Mouse (Mus musculus) limb, embryonic 10.5 days (tissue): ENCODE results near the gene Sfxn2. TPM values are rescaled to one million over a fixed set of nuclear protein-coding genes. Genes with fewer than 3 reads are reported as not detected.

Source experiments
- DNase-seq: peaks from one replicate; pipeline ENCODE4 v3.0.0-alpha.2; 2017; ENCODE audit warnings: low spot score
- H3K27ac ChIP-seq: fragments of 300-500 bp; sonication (generic); 2 replicates; pipeline ENCODE4 v1.5.1; 2016; ENCODE audit warnings: mild to moderate bottlenecking
- H3K27me3 ChIP-seq: fragments of 300-500 bp; sonication (generic); 2 replicates; pipeline ENCODE4 v1.6.1; 2016; ENCODE audit warnings: low read depth, mild to moderate bottlenecking; ENCODE audit not compliant: poor library complexity, severe bottlenecking
- H3K36me3 ChIP-seq: fragments of 300-500 bp; sonication (generic); 2 replicates; pipeline ENCODE4 v1.6.1; 2016; ENCODE audit warnings: mild to moderate bottlenecking, moderate library complexity
- H3K4me1 ChIP-seq: fragments of 300-500 bp; sonication (generic); 2 replicates; pipeline ENCODE4 v1.6.1; 2016
- H3K4me3 ChIP-seq: fragments of 300-500 bp; sonication (generic); 2 replicates; pipeline ENCODE4 v1.5.1; 2016; ENCODE audit warnings: mild to moderate bottlenecking, moderate library complexity
- H3K9me3 ChIP-seq: fragments of 300-500 bp; sonication (generic); replicated peaks from 2 replicates; pipeline ENCODE4 v1.6.1; 2016; ENCODE audit warnings: mild to moderate bottlenecking
- WGBS: fragments of 180-500 bp; shearing (Covaris S2); methylation state at CpG from one replicate; pipeline ENCODE4 v1.1.7; 2016; 5-methylcytosine and 5-hydroxymethylcytosine counted together
- polyA plus RNA-seq: library from polyadenylated mRNA; unstranded; fragments of >200 nt; fragmentation: Nextera tagmentation; extraction: Ambion mirVana; gene quantifications from 2 replicates; pipeline ENCODE4 v1.2.1, GENCODE M21; 2016

Sfxn2 gene
- polyA plus RNA-seq, 1 experiment from 2014 or later = 21.7 TPM

GRCm38 (mm10) chr19:46531071-46532030 lies 41.8 kb upstream of the Sfxn2 start:
- Histone ChIP-seq H3K4me3 (peak overlapping the region; percentile 7; the same call in 1 of the 2 replicates), H3K9me3 (no peaks in the 10 kb centered on the region), H3K27me3 (0 out of 2 replicates have a peak, but pooled peaks cover 5% of the 10 kb centered on the region), H3K36me3 (peaks cover 11% of the 10 kb centered on the region), H3K27ac (no peak overlapping the region), H3K4me1 (peaks cover 84% of the 10 kb centered on the region)
- 10% methylated on average over 16 of the region's 16 CpGs for WGBS
- peak; percentile 53 for DNase-seq

GRCm38 (mm10) chr19:46532031-46532688 lies 41.0 kb upstream of the Sfxn2 start:
- 18% methylated on average over 10 of the region's 10 CpGs for WGBS
- peak overlapping the region; percentile 50 for H3K27ac ChIP-seq
- H3K36me3 ChIP-seq = peaks cover 16% of the 10 kb centered on the region
- 0 out of 2 replicates have a peak, but pooled peaks cover 4% of the 10 kb centered on the region for H3K27me3 ChIP-seq
- peak; percentile 49 for DNase-seq
- H3K4me1 ChIP-seq = peaks cover 78% of the 10 kb centered on the region
- H3K9me3 ChIP-seq = no peaks in the 10 kb centered on the region
- H3K4me3 ChIP-seq = no peak overlapping the region

- no peak for DNase-seq
- H3K4me1 ChIP-seq = peaks cover 68% of the 10 kb centered on the region
- peaks cover 20% of the 10 kb centered on the region for H3K36me3 ChIP-seq
- no peaks in the 10 kb centered on the region for H3K27me3 ChIP-seq
- no peak overlapping the region for H3K4me3 ChIP-seq
- H3K9me3 ChIP-seq = no peaks in the 10 kb centered on the region
- 0 out of 2 replicates have a peak overlapping the region, but pooled peaks have one; percentile 34 for H3K27ac ChIP-seq
- 40% methylated on average over 4 of the region's 4 CpGs for WGBS
These were observed 40.1 kb upstream of the Sfxn2 start for GRCm38 (mm10) chr19:46533066-46533465.

GRCm38 (mm10) chr19:46533525-46533924 lies 39.6 kb upstream of the Sfxn2 start:
- no peak for DNase-seq
- 50% methylated on average over 5 of the region's 5 CpGs for WGBS
- Histone ChIP-seq H3K4me1 (peaks cover 64% of the 10 kb centered on the region), H3K9me3 (no peaks in the 10 kb centered on the region), H3K27me3 (no peaks in the 10 kb centered on the region), H3K27ac (0 out of 2 replicates have a peak overlapping the region, but pooled peaks have one; percentile 34), H3K36me3 (peaks cover 22% of the 10 kb centered on the region), H3K4me3 (no peak overlapping the region)

GRCm38 (mm10) chr19:46534542-46535098 lies 38.5 kb upstream of the Sfxn2 start:
- 43% methylated on average over 6 of the region's 6 CpGs for WGBS
- no peak overlapping the region for H3K4me3 ChIP-seq
- H3K27ac ChIP-seq = no peak overlapping the region
- peaks cover 53% of the 10 kb centered on the region for H3K4me1 ChIP-seq
- DNase-seq = no peak
- H3K27me3 ChIP-seq = no peaks in the 10 kb centered on the region
- H3K9me3 ChIP-seq = no peaks in the 10 kb centered on the region
- H3K36me3 ChIP-seq = peaks cover 27% of the 10 kb centered on the region

GRCm38 (mm10) chr19:46537357-46537756 lies 35.8 kb upstream of the Sfxn2 start:
- Histone ChIP-seq H3K9me3 (no peaks in the 10 kb centered on the region), H3K4me3 (no peak overlapping the region), H3K36me3 (peaks cover 54% of the 10 kb centered on the region), H3K27me3 (no peaks in the 10 kb centered on the region), H3K4me1 (peaks cover 26% of the 10 kb centered on the region), H3K27ac (no peak overlapping the region)
- DNase-seq = no peak
- WGBS = 93% methylated on average over 9 of the region's 9 CpGs

- H3K36me3 ChIP-seq = peaks cover 63% of the 10 kb centered on the region
- peaks cover 17% of the 10 kb centered on the region for H3K4me1 ChIP-seq
- H3K27ac ChIP-seq = no peak overlapping the region
- no peak overlapping the region for H3K4me3 ChIP-seq
- H3K27me3 ChIP-seq = no peaks in the 10 kb centered on the region
- DNase-seq = no peak
- H3K9me3 ChIP-seq = no peaks in the 10 kb centered on the region
- 82% methylated on average over 6 of the region's 6 CpGs for WGBS
These were observed 35.0 kb upstream of the Sfxn2 start for GRCm38 (mm10) chr19:46538213-46538612.

GRCm38 (mm10) chr19:46542750-46543149 lies 30.4 kb upstream of the Sfxn2 start:
- Histone ChIP-seq H3K9me3 (no peaks in the 10 kb centered on the region), H3K4me3 (no peak overlapping the region), H3K27ac (no peak overlapping the region), H3K4me1 (no peaks in the 10 kb centered on the region), H3K36me3 (peaks cover 74% of the 10 kb centered on the region), H3K27me3 (no peaks in the 10 kb centered on the region)
- WGBS = 90% methylated on average over 8 of the region's 8 CpGs
- no peak for DNase-seq

- no peak overlapping the region for H3K27ac ChIP-seq
- H3K9me3 ChIP-seq = no peaks in the 10 kb centered on the region
- H3K36me3 ChIP-seq = peaks cover 73% of the 10 kb centered on the region
- 88% methylated on average over 6 of the region's 6 CpGs for WGBS
- no peaks in the 10 kb centered on the region for H3K27me3 ChIP-seq
- H3K4me3 ChIP-seq = no peak overlapping the region
- H3K4me1 ChIP-seq = no peaks in the 10 kb centered on the region
- DNase-seq = no peak
These were observed 25.6 kb upstream of the Sfxn2 start for GRCm38 (mm10) chr19:46547565-46547964.

GRCm38 (mm10) chr19:46548110-46548509 lies 25.1 kb upstream of the Sfxn2 start:
- no peaks in the 10 kb centered on the region for H3K27me3 ChIP-seq
- no peak overlapping the region for H3K27ac ChIP-seq
- peaks cover 69% of the 10 kb centered on the region for H3K36me3 ChIP-seq
- DNase-seq = no peak
- H3K4me1 ChIP-seq = no peaks in the 10 kb centered on the region
- no peaks in the 10 kb centered on the region for H3K9me3 ChIP-seq
- H3K4me3 ChIP-seq = no peak overlapping the region
- WGBS = 92% methylated on average over 10 of the region's 10 CpGs

GRCm38 (mm10) chr19:46550385-46550784 lies 22.8 kb upstream of the Sfxn2 start:
- Histone ChIP-seq H3K27me3 (no peaks in the 10 kb centered on the region), H3K4me3 (no peak overlapping the region), H3K4me1 (no peaks in the 10 kb centered on the region), H3K36me3 (peaks cover 76% of the 10 kb centered on the region), H3K9me3 (no peaks in the 10 kb centered on the region), H3K27ac (no peak overlapping the region)
- DNase-seq = no peak
- WGBS = 91% methylated on average over 4 of the region's 4 CpGs

GRCm38 (mm10) chr19:46552496-46552895 lies 20.7 kb upstream of the Sfxn2 start:
- no peak for DNase-seq

GRCm38 (mm10) chr19:46553541-46553955 lies 19.6 kb upstream of the Sfxn2 start:
- Histone ChIP-seq H3K9me3 (no peaks in the 10 kb centered on the region), H3K27me3 (no peaks in the 10 kb centered on the region), H3K36me3 (peaks cover 86% of the 10 kb centered on the region), H3K27ac (no peak overlapping the region), H3K4me3 (no peak overlapping the region), H3K4me1 (peaks cover 3% of the 10 kb centered on the region)
- DNase-seq = no peak
- 91% methylated on average over 11 of the region's 11 CpGs for WGBS

More at GRCm38 (mm10) chr19:46552496-46552895, 20.7 kb upstream of the Sfxn2 start:
- no peak overlapping the region for H3K4me3 ChIP-seq
- H3K27ac ChIP-seq = no peak overlapping the region
- peaks cover 84% of the 10 kb centered on the region for H3K36me3 ChIP-seq
- H3K4me1 ChIP-seq = no peaks in the 10 kb centered on the region
- no peaks in the 10 kb centered on the region for H3K9me3 ChIP-seq
- WGBS = 84% methylated on average over 4 of the region's 4 CpGs
- H3K27me3 ChIP-seq = no peaks in the 10 kb centered on the region
